Mouse (Mus musculus): ENCODE data around the gene H2-Q4.
"Not testable (repeated sequence)": the region's sequence is repeated elsewhere in the genome, so short reads cannot be mapped to it uniquely, and the experiment has no call there.

Gene H2-Q4

DNA sequence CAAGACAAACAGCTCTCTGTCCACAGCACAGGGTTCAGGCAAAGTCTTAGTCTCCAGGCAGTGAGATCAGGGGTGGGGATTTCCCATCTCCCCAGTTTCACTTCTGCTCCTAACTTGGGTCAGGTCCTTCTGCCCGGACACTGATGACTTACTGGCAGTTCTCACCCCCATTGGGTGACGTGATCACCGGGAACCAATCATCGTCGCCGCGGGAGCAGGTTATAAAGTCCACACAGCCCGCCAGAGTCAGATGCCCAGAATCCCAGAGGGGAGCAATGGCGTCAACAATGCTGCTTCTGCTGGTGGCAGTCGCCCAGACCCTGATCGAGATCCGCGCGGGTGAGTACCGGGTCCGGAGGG, at the start of gene H2-Q4:
TSS of gene H2-Q4 (plus strand) at position 249 of the 360 bp plus-strand sequence.
- DNase-seq = peak; percentile 97 to 98

DNA sequence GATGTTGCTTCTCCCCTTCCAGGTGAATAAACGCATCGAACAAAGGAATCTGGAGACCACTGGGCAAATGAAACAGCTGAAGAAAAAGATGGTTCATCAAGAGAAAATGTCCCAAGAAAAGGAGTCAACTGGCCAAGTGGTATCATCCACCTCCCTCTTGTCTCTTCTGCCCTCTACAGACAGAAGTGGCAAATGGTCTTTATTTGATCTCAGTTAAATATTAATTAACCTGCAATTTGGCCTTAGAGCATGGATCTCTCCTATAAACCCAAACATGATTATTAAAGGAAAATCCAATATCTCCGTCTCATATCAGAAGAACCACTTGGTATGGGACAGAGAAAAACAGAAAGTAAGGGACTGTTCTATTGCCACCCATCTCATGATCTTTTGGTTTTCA, 49.7 kb upstream of the H2-Q4 start:
- not testable (repeated sequence) for DNase-seq

DNA sequence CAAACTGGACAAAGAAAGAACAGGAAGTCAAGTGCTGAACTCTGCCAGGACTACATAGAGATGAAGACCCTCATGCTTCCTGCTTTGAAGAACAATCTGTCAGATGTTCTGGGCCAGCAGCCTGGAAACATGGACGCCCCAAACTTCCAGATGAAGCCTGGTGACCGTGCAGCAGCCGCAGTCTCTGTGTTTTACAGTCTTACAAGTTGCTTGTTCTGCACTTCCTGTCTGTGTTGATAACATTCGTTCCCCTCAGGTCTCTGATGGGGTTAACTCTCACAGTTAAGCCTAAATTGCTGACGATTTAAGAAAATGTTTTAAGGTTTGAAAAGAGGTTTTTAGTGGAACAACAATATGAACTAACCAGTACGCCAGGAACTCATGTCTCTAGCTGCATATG, 47.9 kb upstream of the H2-Q4 start:
- peak in 1 of 2 experiments; percentile 20 for DNase-seq

DNA sequence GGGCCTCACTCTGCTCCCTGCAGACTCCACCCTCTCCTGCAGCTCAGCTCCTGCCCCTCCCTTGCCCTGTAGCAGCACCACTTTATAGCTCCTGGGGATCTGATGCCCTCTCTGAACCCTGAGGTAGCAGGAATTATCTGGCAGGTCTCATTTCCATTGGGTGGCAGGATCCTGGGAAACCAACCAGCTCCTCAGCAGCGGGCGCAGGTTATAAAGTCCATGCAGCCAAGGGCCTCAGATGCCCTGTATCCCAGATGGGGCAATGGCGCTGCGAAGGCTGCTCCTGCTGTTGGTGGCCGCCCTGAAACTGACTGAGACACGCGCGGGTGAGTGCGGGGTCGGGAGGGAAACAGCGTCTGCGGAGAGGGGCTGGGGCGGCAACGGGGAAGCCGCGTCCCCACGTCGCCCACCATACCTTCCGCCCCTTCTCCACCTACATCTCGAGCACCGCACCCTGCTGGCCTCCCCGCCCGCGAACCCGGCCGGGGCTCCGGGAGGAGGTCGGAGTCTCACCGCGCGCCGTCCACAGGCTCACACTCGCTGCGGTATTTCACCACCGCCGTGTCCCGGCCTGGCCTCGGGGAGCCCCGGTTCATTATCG, 37.2 kb upstream of the H2-Q4 start, which contains the start of gene H2-Q2:
TSS of gene H2-Q2 (plus strand) at position 172 of the 601 bp plus-strand sequence.
- no peak for DNase-seq

DNA sequence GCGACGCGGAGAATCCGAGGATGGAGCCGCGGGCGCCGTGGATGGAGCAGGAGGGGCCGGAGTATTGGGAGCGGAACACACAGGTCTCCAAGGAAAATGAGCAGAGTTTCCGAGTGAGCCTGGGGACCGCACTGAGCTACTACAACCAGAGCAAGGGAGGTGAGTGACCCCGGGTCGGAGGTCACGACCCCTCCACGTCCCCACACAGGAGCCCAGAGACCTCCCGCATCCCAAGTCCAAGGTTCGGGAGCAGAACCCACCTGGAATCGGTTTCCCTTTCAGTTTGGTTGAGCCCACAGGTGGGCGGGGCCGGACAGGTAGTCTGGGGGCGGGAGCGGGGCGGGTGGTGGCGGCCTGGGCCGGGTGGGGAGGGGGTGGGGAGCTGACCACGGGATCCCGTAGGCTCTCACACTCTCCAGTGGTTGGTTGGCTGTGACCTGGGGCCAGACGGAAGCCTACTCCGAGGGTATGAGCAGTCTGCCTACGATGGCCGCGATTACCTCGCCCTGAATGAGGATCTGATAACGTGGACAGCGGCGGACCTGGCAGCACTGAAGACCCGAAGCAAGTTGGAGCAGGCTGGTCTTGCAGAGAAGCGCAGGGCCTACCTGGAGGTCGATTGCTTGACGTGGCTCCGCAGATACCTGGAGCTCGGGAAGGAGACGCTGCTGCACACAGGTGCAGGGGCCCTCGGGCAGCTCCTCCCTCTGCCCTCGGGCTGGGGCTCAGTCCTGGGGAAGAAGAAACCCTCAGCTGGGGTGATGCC, 36.5 kb upstream of the H2-Q4 start:
- DNase-seq = peak; percentile 55 to 67

DNA sequence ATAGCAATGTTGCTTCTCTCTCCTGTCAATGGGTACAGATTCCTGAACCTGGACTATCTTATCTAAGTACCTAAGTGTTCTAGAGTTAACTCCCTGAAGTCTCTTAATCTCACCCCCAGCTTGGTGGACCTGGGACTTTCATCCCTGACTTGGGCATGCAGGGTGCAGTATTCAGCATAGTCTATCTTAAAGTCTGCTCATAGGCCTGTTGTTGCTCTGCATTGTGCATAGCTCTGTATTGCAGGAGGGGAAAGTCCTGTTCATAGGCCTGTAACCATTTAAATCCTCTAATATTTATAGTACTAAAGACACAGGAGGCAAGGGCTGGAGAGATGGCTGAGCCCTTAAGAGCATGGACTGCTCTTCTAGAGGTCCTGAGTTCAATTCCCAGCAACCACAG, 31.8 kb upstream of the H2-Q4 start:
- DNase-seq = not testable (repeated sequence)

DNA sequence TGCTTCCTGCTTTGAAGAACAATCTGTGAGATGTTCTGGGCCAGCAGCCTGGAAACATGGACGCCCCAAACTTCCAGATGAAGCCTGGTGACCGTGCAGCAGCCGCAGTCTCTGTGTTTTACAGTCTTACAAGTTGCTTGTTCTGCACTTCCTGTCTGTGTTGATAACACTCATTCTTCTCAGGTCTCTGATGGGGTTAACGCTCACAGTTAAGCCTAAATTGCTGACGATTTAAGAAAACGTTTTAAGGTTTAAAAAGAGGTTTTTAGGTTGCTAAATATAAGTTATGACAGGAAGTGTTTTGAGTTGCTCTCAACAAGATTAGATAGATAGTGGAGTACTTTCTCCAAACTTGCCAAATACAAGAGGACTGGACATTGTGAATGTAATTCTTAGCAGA, 26.1 kb upstream of the H2-Q4 start:
- DNase-seq = not testable (repeated sequence)

DNA sequence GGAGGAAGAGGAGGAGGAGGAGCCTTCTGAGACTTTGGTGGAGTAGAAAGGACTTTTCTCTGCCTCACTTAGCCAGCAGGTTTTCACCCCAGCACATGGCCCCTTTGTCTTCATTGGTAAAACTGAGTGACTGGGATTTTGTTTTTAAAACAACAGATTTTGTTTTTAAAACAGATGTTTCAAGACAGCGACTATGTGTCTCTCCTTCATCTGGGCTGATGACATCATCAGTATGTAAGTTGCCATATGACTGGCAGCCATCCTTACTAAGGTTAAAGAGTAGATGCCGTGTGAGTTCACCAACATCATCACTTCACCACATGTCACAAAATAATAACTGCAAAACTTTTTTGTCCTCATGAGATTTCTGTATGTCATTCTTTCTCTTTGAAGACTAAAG, 25.3 kb upstream of the H2-Q4 start:
- no peak for DNase-seq

DNA sequence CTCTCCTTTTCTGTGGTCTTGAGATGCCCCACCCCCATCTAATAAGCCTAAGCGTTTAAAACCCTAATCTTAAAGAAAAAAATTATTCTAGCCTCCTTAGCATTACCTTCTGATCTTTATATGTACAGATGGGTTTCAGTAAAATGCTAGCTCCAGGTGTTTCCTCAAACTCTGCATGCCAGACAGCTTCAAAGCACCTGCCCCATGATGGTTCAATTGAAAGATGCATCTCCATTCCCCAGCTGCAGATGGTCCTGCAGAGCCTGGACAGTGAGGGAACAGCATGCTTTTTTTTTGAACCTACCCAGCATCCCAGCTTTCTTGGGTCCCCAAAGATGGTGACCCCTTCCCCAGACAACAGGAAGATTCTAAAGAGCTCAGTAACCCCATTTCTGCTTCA, 22.3 kb upstream of the H2-Q4 start:
- no peak for DNase-seq

DNA sequence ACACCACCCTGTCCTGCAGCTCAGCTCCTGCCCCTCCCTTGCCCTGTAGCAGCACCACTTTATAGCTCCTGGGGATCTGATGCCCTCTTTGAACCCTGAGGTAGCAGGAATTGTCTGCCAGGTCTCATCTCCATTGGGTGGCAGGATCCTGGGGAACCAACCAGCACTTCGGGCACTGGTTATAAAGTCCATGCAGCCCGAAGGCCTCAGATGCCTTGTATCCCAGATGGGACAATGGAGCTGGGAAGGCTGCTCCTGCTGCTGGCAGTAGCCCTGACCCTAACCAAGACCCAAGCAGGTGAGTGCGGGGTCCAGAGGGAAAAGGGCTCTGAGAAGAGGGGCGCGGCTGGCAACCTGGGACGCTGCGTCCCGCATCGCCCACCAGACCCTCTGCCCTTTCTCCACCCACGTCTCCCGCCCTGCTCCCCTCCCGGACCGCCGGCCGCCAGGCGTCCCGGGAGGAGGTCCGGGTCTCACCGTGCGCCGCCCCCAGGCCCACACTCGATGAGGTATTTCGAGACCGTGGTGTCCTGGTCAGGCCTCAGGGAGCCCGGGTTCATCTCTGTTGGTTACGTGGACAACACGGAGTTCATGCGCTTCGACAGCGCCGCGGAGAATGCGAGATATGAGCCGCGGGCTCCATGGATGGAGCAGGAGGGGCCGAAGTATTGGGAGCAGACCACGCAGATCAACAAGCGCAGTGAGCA, 20.5 kb upstream of the H2-Q4 start:
- no peak for DNase-seq

DNA sequence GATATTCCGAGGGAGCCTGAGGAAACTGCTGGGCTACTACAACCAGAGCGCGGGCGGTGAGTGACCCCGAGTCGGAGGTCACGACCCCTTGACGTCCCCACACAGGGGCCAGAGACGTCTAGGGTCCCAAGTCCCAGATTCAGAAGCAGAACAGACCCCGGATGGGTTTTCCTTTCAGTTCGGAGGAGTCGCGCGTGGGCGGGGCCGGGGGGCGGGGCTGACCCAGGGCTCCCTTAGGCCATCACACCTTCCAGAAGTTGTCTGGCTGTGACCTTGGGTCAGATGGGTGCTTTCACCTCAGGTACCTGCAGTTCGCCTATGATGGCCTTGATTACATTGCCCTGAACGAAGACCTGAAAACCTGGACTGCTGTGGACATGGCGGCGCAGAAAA, 20.0 kb upstream of the H2-Q4 start:
- DNase-seq = no peak

DNA sequence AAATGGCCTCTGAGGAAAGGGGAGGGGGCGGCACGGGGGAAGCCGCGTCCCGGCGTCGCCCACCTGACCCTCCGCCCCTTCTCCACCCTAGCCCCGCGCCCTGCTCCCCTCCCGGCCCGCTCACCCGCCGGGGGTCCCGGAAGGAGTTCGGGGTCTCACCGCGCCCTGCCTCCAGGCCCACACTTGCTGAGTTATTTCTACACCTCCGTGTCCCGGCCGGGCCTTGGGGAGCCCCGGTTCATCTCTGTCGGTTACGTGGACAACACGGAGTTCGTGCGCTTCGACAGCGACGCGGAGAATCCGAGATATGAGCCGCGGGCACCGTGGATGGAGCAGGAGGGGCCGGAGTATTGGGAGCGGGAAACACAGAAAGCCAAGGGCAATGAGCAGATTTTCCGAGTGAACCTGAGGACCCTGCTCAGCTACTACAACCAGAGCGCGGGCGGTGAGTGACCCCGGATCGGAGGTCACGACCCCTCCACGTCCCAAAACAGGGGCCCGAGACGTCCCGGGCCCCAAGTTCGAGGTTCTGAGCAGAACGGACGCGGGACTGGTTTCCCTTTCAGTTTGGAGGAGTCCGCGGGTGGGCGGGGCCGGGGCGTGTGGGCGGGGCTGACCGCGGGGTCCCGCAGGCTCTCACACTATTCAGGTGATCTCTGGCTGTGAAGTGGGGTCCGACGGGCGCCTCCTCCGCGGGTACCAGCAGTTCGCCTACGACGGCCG, 473 bp downstream of the H2-Q4 start:
- peak; percentile 50 to 60 for DNase-seq

DNA sequence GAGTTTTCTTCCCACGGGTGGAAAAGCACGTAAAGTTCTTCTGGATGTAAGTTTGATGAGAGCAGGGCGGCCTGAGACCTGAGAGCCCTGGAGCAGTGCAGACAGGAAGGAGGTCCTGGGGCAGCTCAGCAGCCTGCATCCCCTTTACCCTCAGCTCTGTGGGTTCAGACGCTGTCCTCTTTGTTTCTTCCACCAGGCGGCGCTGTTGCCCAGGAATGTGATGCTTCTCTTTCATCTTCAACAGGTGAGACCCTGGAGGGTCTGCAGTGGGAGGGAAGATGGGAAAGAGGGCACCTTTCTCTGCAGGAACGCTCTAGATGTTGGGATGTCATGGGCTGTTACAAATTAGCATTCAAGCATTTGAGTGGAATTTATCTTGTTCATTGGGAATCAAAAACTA, 10.4 kb downstream of the H2-Q4 start:
- DNase-seq = peak in 1 of 2 experiments; percentile 24

DNA sequence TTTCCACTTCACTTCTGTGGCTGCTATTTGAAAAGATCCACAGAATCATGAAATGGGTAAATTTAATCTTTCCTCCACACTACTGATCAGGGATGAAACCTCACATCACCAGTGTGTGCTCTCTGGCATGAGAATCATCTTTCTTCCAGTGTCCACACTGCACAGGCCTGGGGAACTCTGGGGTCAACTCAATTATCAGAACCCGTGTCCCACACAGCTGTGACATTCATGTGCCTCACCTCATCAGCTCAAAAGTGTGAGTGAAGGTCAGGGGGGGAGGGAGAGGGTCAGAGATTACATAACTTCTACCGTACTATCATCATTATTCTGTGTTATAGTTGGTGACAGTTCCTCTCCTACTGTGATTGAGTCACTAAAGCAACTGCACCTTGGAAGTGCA, 13.3 kb downstream of the H2-Q4 start:
- not testable (repeated sequence) for DNase-seq

DNA sequence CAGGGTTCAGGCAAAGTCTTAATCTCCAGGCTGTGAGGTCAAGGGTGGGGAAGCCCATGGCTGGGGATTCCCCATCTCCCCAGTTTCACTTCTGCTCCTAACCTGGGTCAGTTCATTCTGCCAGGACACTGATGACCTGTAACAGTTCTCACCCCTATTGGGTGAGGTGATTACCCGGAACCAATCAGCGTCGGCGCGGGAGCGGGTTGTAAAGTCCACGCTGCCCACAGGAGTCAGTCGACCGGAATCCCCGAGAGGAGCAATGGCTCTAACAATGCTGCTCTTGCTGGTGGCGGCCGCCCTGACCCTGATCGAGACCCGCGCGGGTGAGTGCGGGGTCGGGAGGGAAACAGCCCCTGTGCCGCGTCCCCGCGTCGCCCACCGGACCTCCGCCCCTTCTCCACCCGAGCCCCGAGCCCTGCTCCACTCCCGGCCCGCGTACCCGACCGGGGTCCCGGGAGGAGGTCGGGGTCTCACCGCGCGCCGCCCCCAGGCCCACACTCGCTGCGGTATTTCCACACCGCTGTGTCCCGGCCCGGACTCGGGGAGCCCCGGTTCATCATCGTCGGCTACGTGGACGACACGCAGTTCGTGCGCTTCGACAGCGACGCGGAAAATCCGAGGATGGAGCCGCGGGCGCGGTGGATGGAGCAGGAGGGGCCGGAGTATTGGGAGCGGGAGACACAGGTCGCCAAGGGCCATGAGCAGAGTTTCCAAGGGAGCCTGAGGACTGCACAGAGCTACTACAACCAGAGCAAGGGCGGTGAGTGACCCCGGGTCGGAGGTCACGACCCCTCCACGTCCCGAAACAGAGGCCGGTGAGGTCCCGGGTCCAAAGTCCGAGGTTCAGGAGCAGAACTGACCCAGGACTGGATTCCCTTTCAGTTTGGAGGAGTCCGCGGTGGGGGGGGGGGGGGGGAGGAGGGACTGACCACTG, 14.7 kb downstream of the H2-Q4 start:
- DNase-seq = peak; percentile 43 to 51

DNA sequence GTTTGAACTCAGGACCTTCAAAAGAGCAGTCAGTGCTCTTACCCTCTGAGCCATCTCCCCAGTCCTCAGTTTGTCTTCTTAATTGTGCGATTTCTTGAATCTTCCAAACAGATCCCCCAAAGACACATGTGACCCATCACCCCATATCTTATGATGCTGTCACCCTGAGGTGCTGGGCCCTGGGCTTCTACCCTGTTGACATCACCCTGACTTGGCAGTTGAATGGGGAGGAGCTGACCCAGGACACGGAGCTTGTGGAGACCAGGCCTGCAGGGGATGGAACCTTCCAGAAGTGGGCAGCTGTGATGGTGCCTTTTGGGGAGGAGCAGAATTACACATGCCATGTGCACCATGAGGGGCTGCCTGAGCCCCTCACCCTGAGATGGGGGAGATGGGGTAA, 17.5 kb downstream of the H2-Q4 start:
- not testable (repeated sequence) for DNase-seq

DNA sequence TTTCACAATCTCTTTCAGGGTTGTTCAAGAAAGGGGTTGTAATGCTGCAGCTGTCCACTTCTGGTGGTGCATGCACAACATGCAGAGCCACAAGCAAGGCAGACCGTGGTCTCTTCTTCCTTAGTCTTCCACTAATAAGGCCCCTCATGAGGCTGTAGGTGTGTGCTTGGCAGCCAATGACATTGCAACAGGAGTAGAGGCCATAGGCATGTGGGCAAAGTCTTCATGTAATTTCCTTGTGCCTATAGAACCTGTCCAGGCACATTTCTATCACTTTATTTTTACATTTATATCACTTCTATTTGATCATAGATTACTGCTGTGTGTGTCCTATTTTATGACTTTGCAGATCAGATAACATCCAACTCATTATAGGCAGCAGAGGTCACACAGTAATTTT, 33.6 kb downstream of the H2-Q4 start:
- not testable (repeated sequence) for DNase-seq

DNA sequence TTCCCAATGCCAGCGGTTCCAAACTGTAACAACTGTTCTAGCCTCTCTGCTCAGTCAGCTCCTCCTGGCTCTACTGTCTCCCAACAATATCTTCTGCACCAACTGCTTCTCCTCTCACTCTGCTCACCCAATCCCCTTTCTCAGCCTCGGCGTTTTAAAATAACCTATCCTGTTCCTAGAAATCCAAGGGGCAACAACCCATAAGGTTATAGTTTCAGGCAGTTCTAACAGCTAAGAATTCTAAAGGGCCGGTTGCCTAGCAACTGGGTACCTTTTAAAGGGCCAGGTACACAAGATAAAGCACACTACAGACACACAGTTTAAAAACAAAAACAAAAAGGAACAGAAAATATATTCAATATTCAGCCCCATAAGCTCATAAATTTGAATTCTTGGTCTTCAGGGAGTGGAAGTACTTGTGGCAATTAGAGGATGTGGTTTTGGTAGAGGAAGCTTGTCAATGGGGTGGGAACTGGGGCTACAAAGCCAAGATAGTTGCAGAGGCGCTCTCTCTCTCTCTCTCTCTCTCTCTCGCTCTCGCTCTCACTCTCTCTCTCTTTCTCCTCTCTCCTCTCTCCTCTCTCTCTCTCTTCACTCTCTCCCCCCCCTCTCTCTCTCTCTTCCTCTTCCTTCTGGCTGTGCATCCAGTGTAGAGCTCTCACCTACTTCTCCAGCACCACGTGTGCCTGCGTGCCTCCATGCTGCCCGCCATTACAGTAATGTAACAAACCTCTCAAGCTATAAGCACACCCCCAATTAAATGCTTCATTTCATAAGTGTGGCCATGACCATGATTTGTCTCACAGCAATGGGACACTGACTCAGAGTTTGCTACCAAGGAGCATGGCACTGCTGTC, 36.1 kb downstream of the H2-Q4 start:
- DNase-seq = not testable (repeated sequence)

DNA sequence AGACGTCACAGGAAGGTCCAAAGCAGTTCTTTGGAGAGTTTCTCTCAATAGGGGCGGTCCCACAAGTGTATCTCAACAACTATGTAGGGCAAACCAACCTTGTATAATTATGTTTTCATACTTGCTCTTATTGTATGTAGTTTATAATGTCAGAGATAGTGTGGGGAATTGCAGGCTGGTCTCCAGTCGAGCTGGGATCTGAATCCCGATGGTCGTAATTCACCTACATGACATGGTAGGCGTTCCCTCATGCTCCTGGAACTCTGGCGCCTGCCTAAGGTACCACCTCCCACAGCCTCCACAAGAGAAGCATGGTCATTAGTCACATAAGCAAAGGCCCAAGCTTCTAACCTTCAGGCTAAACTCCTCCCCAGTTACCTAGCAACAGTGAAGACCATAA, 39.4 kb downstream of the H2-Q4 start:
- DNase-seq = no peak

DNA sequence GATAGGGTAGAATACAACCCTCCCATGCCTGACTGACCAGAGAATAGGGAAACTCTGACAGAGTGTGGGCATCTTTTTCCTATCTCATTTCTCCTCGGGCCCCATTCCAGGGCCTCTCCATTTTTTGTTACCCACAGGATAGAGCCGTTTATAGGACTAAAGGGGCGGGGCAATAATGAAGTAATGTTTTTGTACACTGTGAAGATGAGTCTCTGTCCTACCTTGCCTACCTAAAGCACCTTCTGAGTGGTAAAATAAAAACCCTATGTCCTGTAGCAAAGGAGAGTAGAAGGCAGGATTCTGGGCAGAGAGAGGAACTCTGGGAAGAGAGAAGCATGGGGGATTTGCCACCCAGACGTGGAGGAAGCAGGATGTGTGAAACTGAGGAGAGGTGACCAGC, 40.1 kb downstream of the H2-Q4 start:
- DNase-seq = not testable (repeated sequence)

DNA sequence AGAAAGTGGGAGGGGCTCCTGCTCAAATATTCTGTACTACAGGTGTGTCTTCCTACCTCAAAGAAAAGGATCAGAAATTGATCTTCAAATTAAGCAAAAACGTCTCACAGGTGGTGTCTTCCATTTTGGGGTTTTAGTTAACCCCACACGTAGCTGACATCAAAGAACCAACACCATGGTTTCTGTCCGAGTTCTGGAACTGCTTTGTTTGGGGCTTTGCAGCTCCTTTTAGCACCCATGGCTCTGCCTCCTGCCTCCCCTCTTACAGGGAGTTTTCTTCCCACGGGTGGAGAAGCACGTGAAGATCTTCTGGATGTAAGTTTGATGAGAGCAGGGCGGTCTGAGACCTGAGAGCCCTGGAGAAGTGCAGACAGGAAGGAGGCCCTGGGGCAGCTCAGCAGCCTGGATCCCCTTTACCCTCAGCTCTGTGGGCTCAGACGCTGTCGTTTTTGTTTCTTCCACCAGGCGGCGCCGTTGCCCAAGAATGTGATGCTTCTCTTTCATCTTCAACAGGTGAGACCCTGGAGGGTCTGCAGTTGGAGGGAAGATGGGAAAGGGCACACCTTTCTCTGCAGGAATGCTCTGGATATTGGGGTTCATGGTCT, 40.9 kb downstream of the H2-Q4 start:
- not testable (repeated sequence) for DNase-seq

All from lung, adult 18-20 months (tissue).